8 mouse cellular contexts compared by ENCODE assay signal in the genomic region with DNA sequence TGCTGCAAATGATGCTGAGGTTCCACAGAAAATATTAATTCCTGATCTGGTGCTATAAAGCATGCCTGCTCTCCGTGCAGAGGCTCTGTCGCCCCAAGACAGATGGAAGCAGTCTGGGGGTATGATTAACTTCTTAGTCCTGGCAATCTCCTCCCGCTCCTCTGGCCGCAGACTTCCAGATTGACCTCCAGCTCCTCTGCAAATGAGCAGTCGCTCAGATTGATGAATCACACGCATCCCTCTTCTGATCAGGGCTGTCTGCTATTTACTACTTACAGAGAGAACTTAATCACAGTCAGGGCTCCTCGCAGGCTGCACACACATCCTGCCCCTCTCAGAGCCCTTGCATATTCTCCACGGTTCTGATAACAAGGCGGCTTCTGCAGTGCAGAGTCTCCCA.
A peak's percentile ranks its signal among the peaks of the same experiment; 100 is the strongest.
DNase-seq lines count a peak whose midpoint lies in the region; ATAC-seq and TF ChIP-seq lines count a peak whose summit lies in the region.

No protein-coding gene starts in this region.

- WGBS in kidney, embryonic 16.5 days = 14% methylated on average over 9 of the region's 9 CpGs
- 55% methylated on average over 9 of the region's 9 CpGs for WGBS in midbrain, embryonic 15.5 days

- no peaks in the 10 kb centered on the region for H3K27me3 ChIP-seq in kidney, embryonic 16.5 days (ENCODE audit: insufficient read depth, low read length)
- H3K27me3 ChIP-seq in midbrain, embryonic 15.5 days (replicated peaks) = no peaks in the 10 kb centered on the region

- no peak overlapping the region for H3K9ac ChIP-seq in kidney, embryonic 16.5 days (replicated peaks; ENCODE audit: low read length)
- no peak overlapping the region for H3K9ac ChIP-seq in midbrain, embryonic 15.5 days

- TF ChIP-seq CTCF in brain, embryonic 14.5 days (IDR thresholded peaks at IDR 0.05; ENCODE audit: borderline replicate concordance, extremely low read depth, insufficient read depth, insufficient read length) = no peak

- H3K4me2 ChIP-seq in kidney, embryonic 16.5 days (replicated peaks; ENCODE audit: low read depth, low read length) = no peak overlapping the region
- H3K4me2 ChIP-seq in midbrain, embryonic 15.5 days = no peak overlapping the region

- H3K27ac ChIP-seq in kidney, embryonic 16.5 days (ENCODE audit: low read length) = no peak overlapping the region
- H3K27ac ChIP-seq in midbrain, embryonic 15.5 days = peak overlapping the region; percentile 56; the same call in 1 of the 2 replicates

- no peak overlapping the region for H3K4me3 ChIP-seq in kidney, embryonic 16.5 days (ENCODE audit: low read length)
- no peak overlapping the region for H3K4me3 ChIP-seq in midbrain, embryonic 15.5 days

- no peak for TF ChIP-seq POLR2A in brain, embryonic 14.5 days (IDR thresholded peaks at IDR 0.05; ENCODE audit: borderline replicate concordance, extremely low read depth, insufficient read depth, insufficient read length, poor library complexity, severe bottlenecking)

- ATAC-seq in kidney, embryonic 16.5 days (ENCODE audit: low FRiP score, low TSS enrichment) = peak; percentile 67; the same call in 1 of the 2 replicates
- no peak for ATAC-seq in midbrain, embryonic 15.5 days (replicated peaks)

- H3K9me3 ChIP-seq in kidney, embryonic 16.5 days (ENCODE audit: low read length) = no peaks in the 10 kb centered on the region
- no peaks in the 10 kb centered on the region for H3K9me3 ChIP-seq in midbrain, embryonic 15.5 days

- intact Hi-C loops in left cerebral cortex, postnatal 25 days (cut with DNase I) = no loop called here

- peaks cover 13% of the 10 kb centered on the region for H3K4me1 ChIP-seq in kidney, embryonic 16.5 days (ENCODE audit: insufficient read depth, low read length)
- peaks cover 12% of the 10 kb centered on the region; the same call in 1 of the 2 replicates for H3K4me1 ChIP-seq in midbrain, embryonic 15.5 days

- H3K36me3 ChIP-seq in kidney, embryonic 16.5 days (ENCODE audit: insufficient read depth, low read length) = no peaks in the 10 kb centered on the region
- H3K36me3 ChIP-seq in midbrain, embryonic 15.5 days (replicated peaks) = no peaks in the 10 kb centered on the region

- no peak for DNase-seq in kidney, postnatal 25 days
- peak; percentile 35 for DNase-seq in brain, embryonic 14.5 days (ENCODE audit: low read depth)
- DNase-seq in fibroblast of lung, adult 2 months (ENCODE audit: low read depth) = peak; percentile 69
- DNase-seq in left cerebral cortex, postnatal 25 days (ENCODE audit: low spot score in 2 of 2) = no peak
- DNase-seq in layer of hippocampus, postnatal 25 days (ENCODE audit: extremely low spot score in 1 of 2, low spot score in 1 of 2) = no peak
- DNase-seq in right cerebral cortex, postnatal 10 days (ENCODE audit: low spot score in 2 of 2) = no peak

Comparison
In these comparisons a context has a peak if more than half of its experiments do, and no peak if none do; other contexts are left out.
1. DNase-seq: peak in brain, embryonic 14.5 days (single experiment) and fibroblast of lung, adult 2 months (single experiment); none in kidney, postnatal 25 days (0 of 2), left cerebral cortex, postnatal 25 days (0 of 2), layer of hippocampus, postnatal 25 days (0 of 2) and right cerebral cortex, postnatal 10 days (0 of 2).